Mouse (Mus musculus) natural killer cell, adult 2 months (primary cell): ENCODE data around the gene Cd81.

ENCODE experiments used
- DNase-seq, 2 experiments: peaks; one replicate each; pipeline ENCODE4 v3.0.0; 2022; ENCODE audit warnings: low spot score in 2 of 2

Gene Cd81

GRCm38 (mm10) chr7:143111719-143112118 is 59.2 kb downstream of the Cd81 start:
- DNase-seq, result no peak

DNA sequence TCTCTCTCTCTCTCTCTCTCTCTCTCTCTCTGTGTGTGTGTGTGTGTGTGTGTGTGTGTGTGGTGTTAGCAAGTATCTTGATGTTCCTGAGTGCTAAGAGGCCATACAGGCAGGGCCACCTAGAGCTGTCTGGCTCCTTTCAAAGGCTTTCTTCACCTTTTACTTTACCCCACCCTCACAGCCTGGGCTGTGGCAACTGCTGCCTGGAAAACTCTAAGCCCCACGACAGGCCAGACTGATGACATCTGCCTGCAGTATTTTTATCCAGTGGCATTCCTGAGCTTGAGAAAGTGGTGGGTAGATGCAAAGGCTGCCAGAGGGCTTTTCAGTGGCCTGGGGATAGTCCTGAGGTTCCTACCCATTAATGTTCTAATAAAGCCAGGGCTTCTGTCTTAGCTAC is 59.9 kb downstream of the Cd81 start:
- DNase-seq, result no peak

DNA sequence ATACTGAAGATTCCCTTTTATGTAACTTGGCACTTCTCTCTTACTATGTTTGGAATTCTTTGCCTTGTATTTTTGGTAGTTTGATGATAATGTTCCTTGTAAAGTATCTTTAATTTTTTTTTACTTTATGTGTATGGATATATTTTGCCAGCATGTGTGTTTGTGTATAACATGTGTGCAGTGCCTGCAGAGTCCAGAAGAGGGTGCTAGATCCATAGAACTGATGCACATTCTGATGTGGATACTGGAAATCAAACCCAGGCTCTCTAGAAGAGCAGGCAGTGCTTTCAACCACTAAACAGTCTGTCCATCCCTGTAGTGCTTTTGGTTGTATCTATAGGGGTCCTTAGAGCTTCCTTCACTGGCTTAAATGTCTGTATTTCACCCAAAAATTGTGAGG is 62.2 kb downstream of the Cd81 start:
- no peak for DNase-seq

DNA sequence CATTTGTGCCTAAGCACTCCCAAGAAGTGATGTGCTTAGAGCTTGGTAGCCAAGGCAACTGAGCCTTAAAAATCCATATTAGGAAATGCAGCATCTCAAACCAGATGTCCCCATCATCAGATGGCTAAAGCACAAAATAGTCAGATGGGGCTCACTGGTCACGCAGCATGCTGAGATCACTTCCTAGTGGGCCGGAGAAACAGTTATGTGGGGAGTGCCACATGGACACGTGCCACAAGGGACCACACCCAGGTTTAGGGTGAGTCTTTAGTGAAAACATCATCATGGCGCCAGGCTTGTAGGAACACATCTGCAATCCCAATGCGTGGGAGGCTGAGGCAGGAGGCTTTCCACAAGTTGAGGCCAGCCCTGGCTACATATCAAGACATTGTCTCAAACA is 64.0 kb downstream of the Cd81 start:
- no peak for DNase-seq
